Mouse (Mus musculus) liver, adult 2 months (tissue): Measurements from ENCODE around the gene Galntl6. TPM values are rescaled to one million over a fixed set of nuclear protein-coding genes. Genes with fewer than 3 reads are reported as not detected.
"Not testable (repeated sequence)": the region's sequence is repeated elsewhere in the genome, so short reads cannot be mapped to it uniquely, and the experiment has no call there.

Experiments used
- DNase-seq: peaks from one replicate; pipeline ENCODE4 v3.0.0-alpha.2; 2011; ENCODE audit warnings: low read depth, low spot score; ENCODE audit errors: extremely low read depth
- H3K27ac ChIP-seq: fragments of 200-500 bp; replicated peaks from 2 replicates; pipeline ENCODE4 v1.5.1; 2012; ENCODE audit warnings: low read depth, mild to moderate bottlenecking, control low read depth, inconsistent platforms, low read length; ENCODE audit not compliant: insufficient read depth
- H3K27me3 ChIP-seq: fragments of 200-500 bp; 2 replicates; pipeline ENCODE4 v1.6.1; 2012; ENCODE audit warnings: mild to moderate bottlenecking, moderate library complexity, low read length, inconsistent platforms; ENCODE audit not compliant: control insufficient read depth, insufficient read depth
- H3K36me3 ChIP-seq: fragments of 200-500 bp; 2 replicates; pipeline ENCODE4 v1.6.1; 2012; ENCODE audit warnings: low read length, inconsistent platforms; ENCODE audit not compliant: control insufficient read depth, insufficient read depth
- H3K4me1 ChIP-seq: fragments of 200-500 bp; 2 replicates; pipeline ENCODE4 v1.6.1; 2011; ENCODE audit warnings: low read length; ENCODE audit not compliant: control insufficient read depth, insufficient read depth
- H3K4me3 ChIP-seq: fragments of 200-500 bp; 2 replicates; pipeline ENCODE4 v1.5.1; 2011; ENCODE audit warnings: low read depth, mild to moderate bottlenecking, control low read depth, low read length, moderate library complexity; ENCODE audit not compliant: insufficient read depth
- H3K79me2 ChIP-seq: fragments of 200-500 bp; 2 replicates; pipeline ENCODE4 v1.6.1; 2012; ENCODE audit warnings: inconsistent platforms, mild to moderate bottlenecking, low read length, moderate library complexity; ENCODE audit not compliant: control insufficient read depth, insufficient read depth
- H3K9ac ChIP-seq: fragments of 200-500 bp; 2 replicates; pipeline ENCODE4 v1.6.1; 2012; ENCODE audit warnings: low read depth, mild to moderate bottlenecking, control low read depth, inconsistent platforms, low read length
- CTCF ChIP-seq: fragments of 200-500 bp; IDR thresholded peaks from 2 replicates; pipeline ENCODE4 v1.5.1; 2011; ENCODE audit warnings: low read depth, low read length, control low read depth
- POLR2A ChIP-seq: fragments of 200-500 bp; IDR thresholded peaks from 2 replicates; pipeline ENCODE4 v1.6.1; 2011; ENCODE audit warnings: low read length, control low read depth; ENCODE audit not compliant: insufficient read depth; ENCODE audit errors: extremely low read depth
- WGBS: fragments of 180-500 bp; shearing (Covaris S2); methylation state at CpG from one replicate; pipeline ENCODE4 v1.1.7; 2018; 5-methylcytosine and 5-hydroxymethylcytosine counted together
- polyA plus RNA-seq: library from polyadenylated mRNA; depleted of rRNA; stranded (reverse); fragments of >200 nt; gene quantifications from 2 replicates; pipeline ENCODE4 v1.2.3, GENCODE M21; 2012
- total RNA-seq: library from RNA; depleted of rRNA; stranded (reverse); fragments of >200 nt; gene quantifications from 2 replicates; pipeline ENCODE4 v1.2.3, GENCODE M21; 2014

Galntl6 gene
- total and polyA plus RNA-seq, 2 experiments = not detected

- WGBS = 66% methylated on average over 10 of the region's 10 CpGs
- Histone ChIP-seq H3K36me3 (no peaks in the 10 kb centered on the region), H3K27ac (no peak overlapping the region), H3K4me1 (no peaks in the 10 kb centered on the region), H3K27me3 (no peaks in the 10 kb centered on the region), H3K79me2 (no peaks in the 10 kb centered on the region), H3K9ac (no peak overlapping the region), H3K4me3 (no peak overlapping the region)
- no peak for DNase-seq
- TF ChIP-seq POLR2A (no peak), CTCF (no peak)
Measured at GRCm38 (mm10) chr8:57766471-57767065, 1145.9 kb downstream of the Galntl6 start.

- 26% methylated on average over 13 of the region's 13 CpGs for WGBS
- no peaks in the 10 kb centered on the region for H3K36me3 ChIP-seq
- no peak overlapping the region for H3K27ac ChIP-seq
- no peaks in the 10 kb centered on the region for H3K27me3 ChIP-seq
- H3K4me1 ChIP-seq = no peaks in the 10 kb centered on the region
- no peak overlapping the region for H3K4me3 ChIP-seq
- no peak for DNase-seq
- no peak for TF ChIP-seq CTCF
- TF ChIP-seq POLR2A = no peak
- no peaks in the 10 kb centered on the region for H3K79me2 ChIP-seq
- H3K9ac ChIP-seq = no peak overlapping the region
Measured at GRCm38 (mm10) chr8:57765726-57766351, 1146.6 kb downstream of the Galntl6 start.

- Histone ChIP-seq H3K9ac (no peak overlapping the region), H3K36me3 (no peaks in the 10 kb centered on the region), H3K27ac (no peak overlapping the region), H3K4me1 (no peaks in the 10 kb centered on the region), H3K27me3 (no peaks in the 10 kb centered on the region), H3K4me3 (no peak overlapping the region), H3K79me2 (no peaks in the 10 kb centered on the region)
- DNase-seq = no peak
- TF ChIP-seq POLR2A = no peak
- WGBS = 89% methylated on average over 4 of the region's 4 CpGs
Measured at GRCm38 (mm10) chr8:57765192-57765591, 1147.2 kb downstream of the Galntl6 start.

GRCm38 (mm10) chr8:57762622-57763021 lies 1149.8 kb downstream of the Galntl6 start:
- 80% methylated on average over 2 of the region's 2 CpGs for WGBS
- not testable (repeated sequence) for H3K79me2 ChIP-seq, H3K27ac ChIP-seq, H3K9ac ChIP-seq, DNase-seq, H3K27me3 ChIP-seq, H3K4me3 ChIP-seq, H3K4me1 ChIP-seq, H3K36me3 ChIP-seq

GRCm38 (mm10) chr8:57760921-57761320 lies 1151.5 kb downstream of the Galntl6 start:
- 73% methylated on average over 1 of the region's 1 CpGs for WGBS
- no peaks in the 10 kb centered on the region for H3K4me1 ChIP-seq
- no peak overlapping the region for H3K4me3 ChIP-seq
- no peak overlapping the region for H3K27ac ChIP-seq
- no peaks in the 10 kb centered on the region for H3K36me3 ChIP-seq
- no peak for DNase-seq
- H3K79me2 ChIP-seq = no peaks in the 10 kb centered on the region
- H3K27me3 ChIP-seq = no peaks in the 10 kb centered on the region
- no peak for TF ChIP-seq POLR2A
- no peak for TF ChIP-seq CTCF
- no peak overlapping the region for H3K9ac ChIP-seq

GRCm38 (mm10) chr8:57758857-57759256 lies 1153.6 kb downstream of the Galntl6 start:
- Histone ChIP-seq H3K9ac (no peak overlapping the region), H3K27ac (no peak overlapping the region), H3K79me2 (no peaks in the 10 kb centered on the region), H3K4me3 (no peak overlapping the region), H3K36me3 (no peaks in the 10 kb centered on the region), H3K4me1 (no peaks in the 10 kb centered on the region), H3K27me3 (no peaks in the 10 kb centered on the region)
- TF ChIP-seq POLR2A = no peak
- no peak for TF ChIP-seq CTCF
- no peak for DNase-seq
